Comparison of ENCODE assay signal across 17 mouse cellular contexts in genomic region chr11:32540463-32540862, GRCm38 (mm10). TPM values are rescaled to one million over a fixed set of nuclear protein-coding genes. Genes with fewer than 3 reads are reported as not detected.
"Had no signal": no experiment of that assay in that cellular context is flagged by ENCODE, and none has a peak within 500 bp of the region (broad histone marks: within the 10 kb centered on the region; RNA-seq: fewer than 3 reads in every experiment).

No protein-coding gene starts in this region.

- H3K36me3 ChIP-seq: intestine, embryonic 15.5 days; kidney, embryonic 15.5 days; limb, embryonic 13.5 days; midbrain, embryonic 12.5 days; neural tube, embryonic 15.5 days had no signal

- H3K4me2 ChIP-seq: intestine, embryonic 15.5 days; kidney, embryonic 15.5 days; limb, embryonic 13.5 days; midbrain, embryonic 12.5 days; neural tube, embryonic 15.5 days had no signal

- DNase-seq: kidney, adult 2 months; kidney, postnatal 14 days; left cerebral cortex, postnatal 4 days; lung, postnatal 36 days; right cerebral cortex, adult 18-20 months; right cerebral cortex, postnatal 25 days; thymus, adult 18-20 months; thymus, postnatal 14 days had no signal

- H3K9ac ChIP-seq: intestine, embryonic 15.5 days; kidney, embryonic 15.5 days; limb, embryonic 13.5 days; liver, embryonic 14.5 days; midbrain, embryonic 12.5 days; neural tube, embryonic 15.5 days had no signal

- H3K27me3 ChIP-seq: intestine, embryonic 15.5 days; kidney, embryonic 15.5 days; limb, embryonic 13.5 days; neural tube, embryonic 15.5 days had no signal

- H3K4me3 ChIP-seq: intestine, embryonic 15.5 days; kidney, embryonic 15.5 days; limb, embryonic 13.5 days; midbrain, embryonic 12.5 days; neural tube, embryonic 15.5 days had no signal

- H3K9me3 ChIP-seq: intestine, embryonic 15.5 days; kidney, embryonic 15.5 days; limb, embryonic 13.5 days; midbrain, embryonic 12.5 days; neural tube, embryonic 15.5 days had no signal

- ATAC-seq: intestine, embryonic 15.5 days; midbrain, embryonic 16.5 days had no signal

- H3K27ac ChIP-seq: intestine, embryonic 15.5 days; kidney, embryonic 15.5 days; limb, embryonic 13.5 days; midbrain, embryonic 12.5 days; neural tube, embryonic 15.5 days had no signal

RNA-seq across cellular contexts. Expression of gene Efcab9, which starts 8.6 kb away (rescaled TPM):
- polyA plus RNA-seq: kidney, adult 2 months; large intestine, adult 2 months; midbrain, embryonic 16.5 days; neural tube, embryonic 15.5 days; small intestine, adult 2 months had no signal
